Mouse (Mus musculus): ENCODE results near the gene Caskin2.
A peak's percentile ranks its signal among the peaks of the same experiment; 100 is the strongest.

Gene Caskin2

GRCm38 (mm10) chr11:115807306-115807705 is 6.1 kb downstream of the Caskin2 start:
- DNase-seq (ENCODE audit: low read depth, low spot score), result peak; percentile 78

- no peak for DNase-seq (ENCODE audit: low read depth, low spot score)
These were observed 7.3 kb downstream of the Caskin2 start for GRCm38 (mm10) chr11:115806154-115806553.

GRCm38 (mm10) chr11:115805005-115805404 is 8.4 kb downstream of the Caskin2 start:
- no peak for DNase-seq (ENCODE audit: low read depth, low spot score)

GRCm38 (mm10) chr11:115803072-115803709 is 10.2 kb downstream of the Caskin2 start:
- DNase-seq (ENCODE audit: low read depth, low spot score), result no peak

GRCm38 (mm10) chr11:115800981-115801380 is 12.5 kb downstream of the Caskin2 start:
- no peak for DNase-seq (ENCODE audit: low read depth, low spot score)

GRCm38 (mm10) chr11:115797665-115798064 is 15.8 kb downstream of the Caskin2 start:
- no peak for DNase-seq (ENCODE audit: low read depth, low spot score)

- no peak for DNase-seq (ENCODE audit: low read depth, low spot score)
These were observed 16.5 kb downstream of the Caskin2 start for GRCm38 (mm10) chr11:115796898-115797297.

- DNase-seq (ENCODE audit: low read depth, low spot score), result peak; percentile 77
These were observed 21.1 kb downstream of the Caskin2 start for GRCm38 (mm10) chr11:115792353-115792752.

GRCm38 (mm10) chr11:115791919-115792318 is 21.5 kb downstream of the Caskin2 start:
- DNase-seq (ENCODE audit: low read depth, low spot score), result peak; percentile 82

- DNase-seq (ENCODE audit: low read depth, low spot score), result peak; percentile 59
These were observed 23.7 kb downstream of the Caskin2 start for GRCm38 (mm10) chr11:115789787-115790186.

GRCm38 (mm10) chr11:115786473-115786872 is 27.0 kb downstream of the Caskin2 start:
- no peak for DNase-seq (ENCODE audit: low read depth, low spot score)

- peak; percentile 90 for DNase-seq (ENCODE audit: low read depth, low spot score)
These were observed 33.0 kb downstream of the Caskin2 start for GRCm38 (mm10) chr11:115780141-115781070.

GRCm38 (mm10) chr11:115779038-115779571 is 34.3 kb downstream of the Caskin2 start:
- peak; percentile 48 for DNase-seq (ENCODE audit: low read depth, low spot score)

GRCm38 (mm10) chr11:115777487-115778335 is 35.7 kb downstream of the Caskin2 start:
- no peak for DNase-seq (ENCODE audit: low read depth, low spot score)

GRCm38 (mm10) chr11:115776954-115777353 is 36.5 kb downstream of the Caskin2 start:
- no peak for DNase-seq (ENCODE audit: low read depth, low spot score)

GRCm38 (mm10) chr11:115775821-115776665 is 37.4 kb downstream of the Caskin2 start:
- DNase-seq (ENCODE audit: low read depth, low spot score), result peak; percentile 70

GRCm38 (mm10) chr11:115774653-115775052 is 38.8 kb downstream of the Caskin2 start:
- DNase-seq (ENCODE audit: low read depth, low spot score), result no peak

GRCm38 (mm10) chr11:115768896-115769295 is 44.5 kb downstream of the Caskin2 start:
- no peak for DNase-seq (ENCODE audit: low read depth, low spot score)

GRCm38 (mm10) chr11:115766981-115767380 is 46.5 kb downstream of the Caskin2 start:
- DNase-seq (ENCODE audit: low read depth, low spot score), result no peak

GRCm38 (mm10) chr11:115766356-115766943 is 47.0 kb downstream of the Caskin2 start:
- peak; percentile 40 for DNase-seq (ENCODE audit: low read depth, low spot score)
